Mouse (Mus musculus): Measurements from ENCODE around the gene Aamp.
"Not testable (repeated sequence)": the region's sequence is repeated elsewhere in the genome, so short reads cannot be mapped to it uniquely, and the experiment has no call there.

Aamp gene

GRCm38 (mm10) chr1:74284543-74285160 lies at the start of gene Aamp, which contains the start of gene Pnkd:
Gene Aamp (minus strand): TSS chr1:74284738.
Gene Pnkd (plus strand): TSS chr1:74284930.
- in situ Hi-C loops (cut with MboI; ENCODE audit: unreplicated experiment in 2 of 2) = loop anchor here (5.0 to 10.0 kb wide), 3 partner anchors 42 to 108 kb away; partner anchors contain the start of gene Ctdsp1 (in 1 of the 2)

GRCm38 (mm10) chr1:74332930-74333329 lies 48.4 kb upstream of the Aamp start:
- in situ Hi-C loops (cut with MboI; ENCODE audit: unreplicated experiment in 2 of 2) = no loop called here

- in situ Hi-C loops (cut with MboI; ENCODE audit: unreplicated experiment in 2 of 2) = no loop called here
Measured at GRCm38 (mm10) chr1:74332241-74332763, 47.8 kb upstream of the Aamp start.

GRCm38 (mm10) chr1:74331046-74331681 lies 46.6 kb upstream of the Aamp start:
- in situ Hi-C loops (cut with MboI; ENCODE audit: unreplicated experiment in 2 of 2) = no loop called here

- in situ Hi-C loops (cut with MboI; ENCODE audit: unreplicated experiment in 2 of 2) = no loop called here
Measured at GRCm38 (mm10) chr1:74329899-74330431, 45.4 kb upstream of the Aamp start.

GRCm38 (mm10) chr1:74326916-74327315 lies 42.4 kb upstream of the Aamp start:
- in situ Hi-C loops (cut with MboI; ENCODE audit: unreplicated experiment in 2 of 2) = not testable (repeated sequence)

GRCm38 (mm10) chr1:74321396-74321795 lies 36.9 kb upstream of the Aamp start:
- in situ Hi-C loops (cut with MboI; ENCODE audit: unreplicated experiment in 2 of 2) = no loop called here

- in situ Hi-C loops (cut with MboI; ENCODE audit: unreplicated experiment in 2 of 2) = no loop called here
Measured at GRCm38 (mm10) chr1:74318711-74319110, 34.2 kb upstream of the Aamp start.

- in situ Hi-C loops (cut with MboI; ENCODE audit: unreplicated experiment in 2 of 2) = no loop called here
Measured at GRCm38 (mm10) chr1:74316114-74316827, 31.7 kb upstream of the Aamp start.

- in situ Hi-C loops (cut with MboI; ENCODE audit: unreplicated experiment in 2 of 2) = loop anchor here (5.0 kb wide), 4 partner anchors 48 to 107 kb away; partner anchors contain the start of genes Catip (in 2 of the 2) and Ctdsp1 (in 1 of the 2)
Measured at GRCm38 (mm10) chr1:74314796-74315195, 30.3 kb upstream of the Aamp start.

GRCm38 (mm10) chr1:74313049-74313692 lies 28.6 kb upstream of the Aamp start:
- in situ Hi-C loops (cut with MboI; ENCODE audit: unreplicated experiment in 2 of 2) = loop anchor here (5.0 kb wide), 4 partner anchors 49 to 106 kb away; partner anchors contain the start of genes Catip (in 2 of the 2) and Ctdsp1 (in 1 of the 2)

- in situ Hi-C loops (cut with MboI; ENCODE audit: unreplicated experiment in 2 of 2) = loop anchor here (5.0 kb wide), 4 partner anchors 53 to 102 kb away; partner anchors contain the start of genes Catip (in 2 of the 2) and Ctdsp1 (in 1 of the 2)
Measured at GRCm38 (mm10) chr1:74309767-74310166, 25.2 kb upstream of the Aamp start.

- in situ Hi-C loops (cut with MboI; ENCODE audit: unreplicated experiment in 2 of 2) = no loop called here
Measured at GRCm38 (mm10) chr1:74308001-74308964, 23.7 kb upstream of the Aamp start.

- in situ Hi-C loops (cut with MboI; ENCODE audit: unreplicated experiment in 2 of 2) = no loop called here
Measured at GRCm38 (mm10) chr1:74307146-74307545, 22.6 kb upstream of the Aamp start.

GRCm38 (mm10) chr1:74305522-74305921 lies 21.0 kb upstream of the Aamp start, which contains the start of gene Tmbim1:
Gene Tmbim1 (minus strand): TSS chr1:74305622.
- in situ Hi-C loops (cut with MboI; ENCODE audit: unreplicated experiment in 2 of 2) = no loop called here

- in situ Hi-C loops (cut with MboI; ENCODE audit: unreplicated experiment in 2 of 2) = loop anchor here in 1 of 2 experiments (5.0 kb wide), 1 partner anchor 142 kb away; no protein-coding TSS in a partner anchor
Measured at GRCm38 (mm10) chr1:74304946-74305345, 20.4 kb upstream of the Aamp start.

GRCm38 (mm10) chr1:74304339-74304790 lies 19.8 kb upstream of the Aamp start:
- in situ Hi-C loops (cut with MboI; ENCODE audit: unreplicated experiment in 2 of 2) = loop anchor here in 1 of 2 experiments (5.0 kb wide), 1 partner anchor 143 kb away; no protein-coding TSS in a partner anchor

- in situ Hi-C loops (cut with MboI; ENCODE audit: unreplicated experiment in 2 of 2) = loop anchor here in 1 of 2 experiments (5.0 kb wide), 1 partner anchor 144 kb away; no protein-coding TSS in a partner anchor
Measured at GRCm38 (mm10) chr1:74303509-74304338, 19.2 kb upstream of the Aamp start.
